Mouse (Mus musculus): ENCODE data around the gene Kif17. TPM values are rescaled to one million over a fixed set of nuclear protein-coding genes. Genes with fewer than 3 reads are reported as not detected.
A peak's percentile ranks its signal among the peaks of the same experiment; 100 is the strongest.

Kif17 gene
- total and polyA plus RNA-seq, 2 experiments from 2014 or later = 5.0 to 6.3 TPM

GRCm38 (mm10) chr4:138272011-138272997 is 22.1 kb downstream of the Kif17 start:
- no peak for ATAC-seq (ENCODE audit: low FRiP score)

GRCm38 (mm10) chr4:138278346-138278745 is 28.1 kb downstream of the Kif17 start:
- Histone ChIP-seq H3K27me3 (ENCODE audit: insufficient read depth, low read length) (no peaks in the 10 kb centered on the region), H3K4me1 (ENCODE audit: insufficient read depth, low read length) (no peaks in the 10 kb centered on the region), H3K27ac (ENCODE audit: low read depth, low read length) (no peak overlapping the region), H3K9me3 (ENCODE audit: low read length) (no peaks in the 10 kb centered on the region), H3K36me3 (ENCODE audit: insufficient read depth, low read length) (no peaks in the 10 kb centered on the region), H3K4me2 (ENCODE audit: low read depth, low read length, poor library complexity, severe bottlenecking) (no peak overlapping the region), H3K4me3 (ENCODE audit: low read depth, low read length) (no peak overlapping the region), H3K9ac (replicated peaks; ENCODE audit: low read length, poor library complexity, severe bottlenecking) (no peak overlapping the region)
- DNase-seq (ENCODE audit: low spot score) (no peak), ATAC-seq (ENCODE audit: low FRiP score) (no peak)
- WGBS = 75% methylated on average over 7 of the region's 7 CpGs
- TF ChIP-seq CTCF (IDR thresholded peaks at IDR 0.05) = no peak

More at GRCm38 (mm10) chr4:138272011-138272997, 22.1 kb downstream of the Kif17 start:
- WGBS = 59% methylated on average over 14 of the region's 14 CpGs
- no peak overlapping the region for H3K27ac ChIP-seq (ENCODE audit: low read depth, low read length)
- no peaks in the 10 kb centered on the region for H3K36me3 ChIP-seq (ENCODE audit: insufficient read depth, low read length)
- no peak for TF ChIP-seq CTCF (IDR thresholded peaks at IDR 0.05)
- no peaks in the 10 kb centered on the region for H3K9me3 ChIP-seq (ENCODE audit: low read length)
- H3K9ac ChIP-seq (replicated peaks; ENCODE audit: low read length, poor library complexity, severe bottlenecking) = no peak overlapping the region
- no peak overlapping the region for H3K4me2 ChIP-seq (ENCODE audit: low read depth, low read length, poor library complexity, severe bottlenecking)
- peak; percentile 71 for DNase-seq (ENCODE audit: low spot score)
- H3K4me1 ChIP-seq (ENCODE audit: insufficient read depth, low read length) = no peaks in the 10 kb centered on the region
- no peaks in the 10 kb centered on the region for H3K27me3 ChIP-seq (ENCODE audit: insufficient read depth, low read length)
- no peak overlapping the region for H3K4me3 ChIP-seq (ENCODE audit: low read depth, low read length)

- ATAC-seq (ENCODE audit: low FRiP score) = peak; percentile 51; the same call in 1 of the 2 replicates
- TF ChIP-seq CTCF (IDR thresholded peaks at IDR 0.05) = peak; percentile 99
- H3K27me3 ChIP-seq (ENCODE audit: insufficient read depth, low read length) = no peaks in the 10 kb centered on the region
- no peak overlapping the region for H3K4me3 ChIP-seq (ENCODE audit: low read depth, low read length)
- H3K4me1 ChIP-seq (ENCODE audit: insufficient read depth, low read length) = no peaks in the 10 kb centered on the region
- no peak overlapping the region for H3K9ac ChIP-seq (replicated peaks; ENCODE audit: low read length, poor library complexity, severe bottlenecking)
- WGBS = 24% methylated on average over 4 of the region's 4 CpGs
- peak; percentile 94 for DNase-seq (ENCODE audit: low spot score)
- no peaks in the 10 kb centered on the region for H3K9me3 ChIP-seq (ENCODE audit: low read length)
- H3K27ac ChIP-seq (ENCODE audit: low read depth, low read length) = no peak overlapping the region
- H3K36me3 ChIP-seq (ENCODE audit: insufficient read depth, low read length) = no peaks in the 10 kb centered on the region
- no peak overlapping the region for H3K4me2 ChIP-seq (ENCODE audit: low read depth, low read length, poor library complexity, severe bottlenecking)
Observed at GRCm38 (mm10) chr4:138282834-138283233, 32.6 kb downstream of the Kif17 start.

- no peak for TF ChIP-seq CTCF (IDR thresholded peaks at IDR 0.05)
- Histone ChIP-seq H3K4me2 (ENCODE audit: low read depth, low read length, poor library complexity, severe bottlenecking) (no peak overlapping the region), H3K4me3 (ENCODE audit: low read depth, low read length) (no peak overlapping the region), H3K9me3 (ENCODE audit: low read length) (no peaks in the 10 kb centered on the region), H3K4me1 (ENCODE audit: insufficient read depth, low read length) (no peaks in the 10 kb centered on the region), H3K27ac (ENCODE audit: low read depth, low read length) (no peak overlapping the region), H3K27me3 (ENCODE audit: insufficient read depth, low read length) (no peaks in the 10 kb centered on the region), H3K36me3 (ENCODE audit: insufficient read depth, low read length) (no peaks in the 10 kb centered on the region), H3K9ac (replicated peaks; ENCODE audit: low read length, poor library complexity, severe bottlenecking) (no peak overlapping the region)
- no peak for ATAC-seq (ENCODE audit: low FRiP score)
- 89% methylated on average over 12 of the region's 12 CpGs for WGBS
- DNase-seq (ENCODE audit: low spot score) = no peak
Observed at GRCm38 (mm10) chr4:138286411-138286810, 36.2 kb downstream of the Kif17 start.

- Histone ChIP-seq H3K4me3 (ENCODE audit: low read depth, low read length) (no peak overlapping the region), H3K9me3 (ENCODE audit: low read length) (no peaks in the 10 kb centered on the region), H3K9ac (replicated peaks; ENCODE audit: low read length, poor library complexity, severe bottlenecking) (0 out of 2 replicates have a peak overlapping the region, but pooled peaks have one; percentile 13), H3K36me3 (ENCODE audit: insufficient read depth, low read length) (no peaks in the 10 kb centered on the region), H3K27me3 (ENCODE audit: insufficient read depth, low read length) (no peaks in the 10 kb centered on the region), H3K27ac (ENCODE audit: low read depth, low read length) (no peak overlapping the region), H3K4me2 (ENCODE audit: low read depth, low read length, poor library complexity, severe bottlenecking) (no peak overlapping the region), H3K4me1 (ENCODE audit: insufficient read depth, low read length) (no peaks in the 10 kb centered on the region)
- WGBS = 84% methylated on average over 7 of the region's 7 CpGs
- TF ChIP-seq CTCF (IDR thresholded peaks at IDR 0.05) = no peak
- ATAC-seq (ENCODE audit: low FRiP score) (no peak), DNase-seq (ENCODE audit: low spot score) (no peak)
Observed at GRCm38 (mm10) chr4:138288691-138289090, 38.5 kb downstream of the Kif17 start.

GRCm38 (mm10) chr4:138292028-138292427 is 41.8 kb downstream of the Kif17 start:
- Histone ChIP-seq H3K4me2 (ENCODE audit: low read depth, low read length, poor library complexity, severe bottlenecking) (no peak overlapping the region), H3K36me3 (ENCODE audit: insufficient read depth, low read length) (no peaks in the 10 kb centered on the region), H3K27ac (ENCODE audit: low read depth, low read length) (no peak overlapping the region), H3K27me3 (ENCODE audit: insufficient read depth, low read length) (no peaks in the 10 kb centered on the region), H3K9ac (replicated peaks; ENCODE audit: low read length, poor library complexity, severe bottlenecking) (no peak overlapping the region), H3K4me1 (ENCODE audit: insufficient read depth, low read length) (no peaks in the 10 kb centered on the region), H3K4me3 (ENCODE audit: low read depth, low read length) (no peak overlapping the region), H3K9me3 (ENCODE audit: low read length) (no peaks in the 10 kb centered on the region)
- no peak for DNase-seq (ENCODE audit: low spot score)
- WGBS = 90% methylated on average over 13 of the region's 13 CpGs
- TF ChIP-seq CTCF (IDR thresholded peaks at IDR 0.05) = no peak
- ATAC-seq (ENCODE audit: low FRiP score) = no peak

Measured in midbrain, postnatal 0 days (tissue).